Mouse (Mus musculus): ENCODE measurements around the gene Bid. TPM values are rescaled to one million over a fixed set of nuclear protein-coding genes. Genes with fewer than 3 reads are reported as not detected.
"Not testable (repeated sequence)": the region's sequence is repeated elsewhere in the genome, so short reads cannot be mapped to it uniquely, and the experiment has no call there.

The Bid gene
- polyA plus RNA-seq, 1 experiment from 2014 or later = 25.1 TPM

GRCm38 (mm10) chr6:120871286-120871685 is 45.4 kb downstream of the Bid start:
- no peak for ATAC-seq (ENCODE audit: low FRiP score, low TSS enrichment)
- H3K36me3 ChIP-seq (ENCODE audit: control insufficient read depth, insufficient read depth, low read length) = peaks cover 8% of the 10 kb centered on the region
- H3K9ac ChIP-seq (ENCODE audit: low read depth, low read length) = no peak overlapping the region
- H3K27me3 ChIP-seq (ENCODE audit: control insufficient read depth, insufficient read depth, low read length) = no peaks in the 10 kb centered on the region
- WGBS = 79% methylated on average over 2 of the region's 2 CpGs
- H3K4me1 ChIP-seq (ENCODE audit: control insufficient read depth, insufficient read depth, low read length) = no peaks in the 10 kb centered on the region
- no peaks in the 10 kb centered on the region for H3K9me3 ChIP-seq (ENCODE audit: control insufficient read depth, low read length)
- H3K27ac ChIP-seq (ENCODE audit: low read depth, low read length) = no peak overlapping the region
- H3K4me3 ChIP-seq (ENCODE audit: low read length) = no peak overlapping the region
- H3K4me2 ChIP-seq (replicated peaks; ENCODE audit: low read depth, low read length) = no peak overlapping the region

- WGBS = 76% methylated on average over 1 of the region's 1 CpGs
Measured at GRCm38 (mm10) chr6:120868824-120869223, 47.8 kb downstream of the Bid start.

GRCm38 (mm10) chr6:120866051-120866814 is 50.4 kb downstream of the Bid start:
- Histone ChIP-seq H3K9me3 (ENCODE audit: control insufficient read depth, low read length) (no peaks in the 10 kb centered on the region), H3K27me3 (ENCODE audit: control insufficient read depth, insufficient read depth, low read length) (no peaks in the 10 kb centered on the region), H3K9ac (ENCODE audit: low read depth, low read length) (no peak overlapping the region), H3K4me2 (replicated peaks; ENCODE audit: low read depth, low read length) (no peak overlapping the region), H3K4me3 (ENCODE audit: low read length) (no peak overlapping the region), H3K27ac (ENCODE audit: low read depth, low read length) (no peak overlapping the region), H3K36me3 (ENCODE audit: control insufficient read depth, insufficient read depth, low read length) (peaks cover 8% of the 10 kb centered on the region; the same call in 1 of the 2 replicates), H3K4me1 (ENCODE audit: control insufficient read depth, insufficient read depth, low read length) (no peaks in the 10 kb centered on the region)
- ATAC-seq (ENCODE audit: low FRiP score, low TSS enrichment) = no peak
- WGBS = 78% methylated on average over 9 of the region's 9 CpGs

More at GRCm38 (mm10) chr6:120868824-120869223, 47.8 kb downstream of the Bid start:
- ATAC-seq (ENCODE audit: low FRiP score, low TSS enrichment) = no peak
- H3K4me1 ChIP-seq (ENCODE audit: control insufficient read depth, insufficient read depth, low read length) = no peaks in the 10 kb centered on the region
- H3K4me2 ChIP-seq (replicated peaks; ENCODE audit: low read depth, low read length) = no peak overlapping the region
- H3K27me3 ChIP-seq (ENCODE audit: control insufficient read depth, insufficient read depth, low read length) = no peaks in the 10 kb centered on the region
- H3K9ac ChIP-seq (ENCODE audit: low read depth, low read length) = no peak overlapping the region
- H3K36me3 ChIP-seq (ENCODE audit: control insufficient read depth, insufficient read depth, low read length) = peaks cover 14% of the 10 kb centered on the region; the same call in 1 of the 2 replicates
- no peak overlapping the region for H3K27ac ChIP-seq (ENCODE audit: low read depth, low read length)
- no peaks in the 10 kb centered on the region for H3K9me3 ChIP-seq (ENCODE audit: control insufficient read depth, low read length)
- no peak overlapping the region for H3K4me3 ChIP-seq (ENCODE audit: low read length)

- ATAC-seq (ENCODE audit: low FRiP score, low TSS enrichment) = no peak
- WGBS = 95% methylated on average over 3 of the region's 3 CpGs
Measured at GRCm38 (mm10) chr6:120860079-120860478, 56.6 kb downstream of the Bid start.

GRCm38 (mm10) chr6:120858217-120858711 is 58.4 kb downstream of the Bid start:
- ATAC-seq (ENCODE audit: low FRiP score, low TSS enrichment) = peak; percentile 32; the same call in 1 of the 2 replicates
- Histone ChIP-seq H3K9me3 (ENCODE audit: control insufficient read depth, low read length) (no peaks in the 10 kb centered on the region), H3K4me3 (ENCODE audit: low read length) (no peak overlapping the region), H3K9ac (ENCODE audit: low read depth, low read length) (no peak overlapping the region), H3K27me3 (ENCODE audit: control insufficient read depth, insufficient read depth, low read length) (no peaks in the 10 kb centered on the region), H3K36me3 (ENCODE audit: control insufficient read depth, insufficient read depth, low read length) (peaks cover 13% of the 10 kb centered on the region; the same call in 1 of the 2 replicates), H3K4me2 (replicated peaks; ENCODE audit: low read depth, low read length) (no peak overlapping the region), H3K4me1 (ENCODE audit: control insufficient read depth, insufficient read depth, low read length) (no peaks in the 10 kb centered on the region), H3K27ac (ENCODE audit: low read depth, low read length) (no peak overlapping the region)
- 56% methylated on average over 8 of the region's 8 CpGs for WGBS

More at GRCm38 (mm10) chr6:120860079-120860478, 56.6 kb downstream of the Bid start:
- no peak overlapping the region for H3K4me2 ChIP-seq (replicated peaks; ENCODE audit: low read depth, low read length)
- H3K4me3 ChIP-seq (ENCODE audit: low read length) = no peak overlapping the region
- H3K9me3 ChIP-seq (ENCODE audit: control insufficient read depth, low read length) = no peaks in the 10 kb centered on the region
- peaks cover 5% of the 10 kb centered on the region; the same call in 1 of the 2 replicates for H3K36me3 ChIP-seq (ENCODE audit: control insufficient read depth, insufficient read depth, low read length)
- H3K27me3 ChIP-seq (ENCODE audit: control insufficient read depth, insufficient read depth, low read length) = no peaks in the 10 kb centered on the region
- H3K4me1 ChIP-seq (ENCODE audit: control insufficient read depth, insufficient read depth, low read length) = no peaks in the 10 kb centered on the region
- H3K9ac ChIP-seq (ENCODE audit: low read depth, low read length) = no peak overlapping the region
- no peak overlapping the region for H3K27ac ChIP-seq (ENCODE audit: low read depth, low read length)

DNA sequence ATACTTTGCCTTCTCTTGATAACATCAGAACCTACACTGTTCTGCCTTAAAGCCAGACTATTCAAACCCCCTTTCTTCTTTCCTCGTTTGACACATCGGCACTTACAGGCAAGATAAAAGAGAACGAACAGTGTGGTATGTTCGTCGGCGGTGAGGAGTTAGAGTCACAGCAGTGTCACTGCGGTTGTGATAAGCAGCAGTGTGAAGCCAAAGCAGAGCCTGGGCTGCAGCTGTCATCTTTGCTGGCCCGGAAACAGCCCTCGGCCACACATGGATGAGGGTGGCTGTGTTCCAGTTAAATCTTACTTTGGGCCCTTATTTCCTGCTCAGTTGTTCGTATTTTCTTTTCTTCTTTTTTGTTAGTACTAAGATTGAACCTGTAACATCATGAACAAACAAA is 62.2 kb downstream of the Bid start:
- H3K27me3 ChIP-seq (ENCODE audit: control insufficient read depth, insufficient read depth, low read length) = no peaks in the 10 kb centered on the region
- no peaks in the 10 kb centered on the region for H3K9me3 ChIP-seq (ENCODE audit: control insufficient read depth, low read length)
- H3K9ac ChIP-seq (ENCODE audit: low read depth, low read length) = no peak overlapping the region
- ATAC-seq (ENCODE audit: low FRiP score, low TSS enrichment) = no peak
- no peak overlapping the region for H3K4me3 ChIP-seq (ENCODE audit: low read length)
- no peaks in the 10 kb centered on the region for H3K4me1 ChIP-seq (ENCODE audit: control insufficient read depth, insufficient read depth, low read length)
- H3K27ac ChIP-seq (ENCODE audit: low read depth, low read length) = no peak overlapping the region
- H3K36me3 ChIP-seq (ENCODE audit: control insufficient read depth, insufficient read depth, low read length) = peaks cover 22% of the 10 kb centered on the region; the same call in 1 of the 2 replicates
- H3K4me2 ChIP-seq (replicated peaks; ENCODE audit: low read depth, low read length) = no peak overlapping the region
- WGBS = 83% methylated on average over 10 of the region's 10 CpGs

DNA sequence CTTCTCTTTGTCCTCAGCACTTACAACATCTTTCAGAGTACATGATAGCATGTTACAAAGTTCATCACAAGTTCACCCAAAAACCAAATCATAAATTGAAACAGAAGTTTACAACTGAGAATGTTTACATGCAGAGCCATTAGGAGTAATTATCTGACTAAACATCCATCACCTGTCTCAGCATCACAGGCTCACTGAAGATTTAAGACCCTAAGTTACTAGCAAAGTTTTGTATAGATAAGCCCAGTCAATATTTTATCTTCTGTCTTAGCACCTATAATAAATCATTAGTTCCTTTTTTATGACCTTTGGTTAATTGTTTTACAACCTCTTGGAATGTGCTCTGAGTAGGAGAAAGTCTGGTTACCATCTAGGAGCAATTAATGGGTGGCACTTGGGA is 65.9 kb downstream of the Bid start:
- ATAC-seq (ENCODE audit: low FRiP score, low TSS enrichment); H3K4me1 ChIP-seq (ENCODE audit: control insufficient read depth, insufficient read depth, low read length); H3K9ac ChIP-seq (ENCODE audit: low read depth, low read length); H3K27me3 ChIP-seq (ENCODE audit: control insufficient read depth, insufficient read depth, low read length); H3K9me3 ChIP-seq (ENCODE audit: control insufficient read depth, low read length); H3K4me2 ChIP-seq (replicated peaks; ENCODE audit: low read depth, low read length); H3K4me3 ChIP-seq (ENCODE audit: low read length); H3K27ac ChIP-seq (ENCODE audit: low read depth, low read length): not testable (repeated sequence)
- H3K36me3 ChIP-seq (ENCODE audit: control insufficient read depth, insufficient read depth, low read length) = peaks cover 32% of the 10 kb centered on the region

Other genes with a start within 250 kb of the Bid start
- gene Slc25a18, start 143.3 kb downstream of the Bid start, polyA plus RNA-seq (2014; fragmentation: Nextera tagmentation; extraction: Ambion mirVana) = 0.16 TPM in 1 of 2 replicates, not detected in the other
- gene Atp6v1e1, start 94.1 kb downstream of the Bid start, polyA plus RNA-seq (2014; fragmentation: Nextera tagmentation; extraction: Ambion mirVana) = 121 and 139 TPM in 2 replicates
- 22.9 and 34.0 TPM in 2 replicates for gene Bcl2l13, start 80.6 kb downstream of the Bid start, polyA plus RNA-seq (2014; fragmentation: Nextera tagmentation; extraction: Ambion mirVana)
- 16.7 and 20.0 TPM in 2 replicates for gene Mical3, start 214.1 kb upstream of the Bid start, polyA plus RNA-seq (2014; fragmentation: Nextera tagmentation; extraction: Ambion mirVana)

Measured in kidney, embryonic 14.5 days (tissue).